ENCODE assay signal across 12 mouse cellular contexts in genomic region chr1:97802207-97802902, GRCm38 (mm10). TPM values are rescaled to one million over a fixed set of nuclear protein-coding genes. Genes with fewer than 3 reads are reported as not detected.
A peak's percentile ranks its signal among the peaks of the same experiment; 100 is the strongest.
DNase-seq lines count a peak whose midpoint lies in the region; TF ChIP-seq lines count a peak whose summit lies in the region.
"Had no signal": no experiment of that assay in that cellular context is flagged by ENCODE, and none has a peak within 500 bp of the region (broad histone marks: within the 10 kb centered on the region; RNA-seq: fewer than 3 reads in every experiment).

No protein-coding gene starts in this region.

- no peak overlapping the region for H3K27ac ChIP-seq in left cerebral cortex, adult 2 months
- H3K27ac ChIP-seq: limb, embryonic 13.5 days had no signal

- intact Hi-C loops in left cerebral cortex, adult 2 months (cut with DNase I): loop anchor here (5.0 kb wide), 1 partner anchor 765 kb away; no protein-coding TSS in a partner anchor

- DNase-seq in cerebellum, adult 9-10 months: peak; percentile 4
- no peak for DNase-seq in cerebellum, postnatal 36 days
- DNase-seq in left cerebral cortex, adult 2 months (ENCODE audit: extremely low spot score in 1 of 2, low spot score in 2 of 2): no peak
- no peak for DNase-seq in left cerebral cortex, adult 9 months (ENCODE audit: low spot score in 2 of 2)
- peak; percentile 21 for DNase-seq in c-Kit-positive CD71-positive TER-119-negative erythroid progenitor cells, embryonic 14.5 days (ENCODE audit: low read depth)
- peak; percentile 16 for DNase-seq in mesoderm, embryonic 11.5 days (ENCODE audit: low read depth, low spot score)
- no peak for DNase-seq in right cerebral cortex, adult 2 months (ENCODE audit: low spot score in 2 of 2)
- DNase-seq in frontal cortex, postnatal 36 days (ENCODE audit: low spot score in 2 of 2): no peak
- DNase-seq: cerebellum, adult 2 months; heart, postnatal 10 days; thymus, postnatal 4 days had no signal

- TF ChIP-seq CTCF in left cerebral cortex, adult 2 months (IDR thresholded peaks at IDR 0.05): peak; percentile 80

- no peak overlapping the region for H3K4me3 ChIP-seq in left cerebral cortex, adult 2 months
- H3K4me3 ChIP-seq: limb, embryonic 13.5 days had no signal

RNA-seq across cellular contexts. Expression of gene Ppip5k2, which starts 32.1 kb away (rescaled TPM):
- total RNA-seq in left cerebral cortex, adult 2 months (2021): 10 to 100 TPM; 27.2 to 30.5 TPM

RNA-seq across cellular contexts. Expression of gene Gin1, which starts 32.4 kb away (rescaled TPM):
- total RNA-seq in left cerebral cortex, adult 2 months (2021): 10 to 100 TPM in 1 of 2 experiments, 1 to 10 TPM in 1; 8.8 to 10.5 TPM

Comparison
In these comparisons a context has a peak if more than half of its experiments do, and no peak if none do; other contexts are left out.
1. DNase-seq: peak in cerebellum, adult 9-10 months (single experiment), c-Kit-positive CD71-positive TER-119-negative erythroid progenitor cells, embryonic 14.5 days (single experiment) and mesoderm, embryonic 11.5 days (single experiment); none in cerebellum, postnatal 36 days (0 of 2), left cerebral cortex, adult 2 months (0 of 2), left cerebral cortex, adult 9 months (0 of 2), right cerebral cortex, adult 2 months (0 of 2) and frontal cortex, postnatal 36 days (0 of 2).